Mouse (Mus musculus): ENCODE results near the gene Psenen. TPM values are rescaled to one million over a fixed set of nuclear protein-coding genes. Genes with fewer than 3 reads are reported as not detected.

Psenen gene
- polyA plus RNA-seq, 1 experiment from 2014 or later: 145 TPM

GRCm38 (mm10) chr7:30544327-30544726, 19.1 kb downstream of the Psenen start:
- Histone ChIP-seq H3K27ac (no peak overlapping the region), H3K9me3 (no peaks in the 10 kb centered on the region), H3K4me1 (no peaks in the 10 kb centered on the region), H3K4me2 (no peak overlapping the region), H3K27me3 (no peaks in the 10 kb centered on the region), H3K9ac (no peak overlapping the region), H3K4me3 (replicated peaks) (no peak overlapping the region), H3K36me3 (replicated peaks) (peaks cover 64% of the 10 kb centered on the region)
- no peak for ATAC-seq (ENCODE audit: low FRiP score)
- 95% methylated on average over 2 of the region's 2 CpGs for WGBS

GRCm38 (mm10) chr7:30540572-30540971, 22.9 kb downstream of the Psenen start:
- H3K36me3 ChIP-seq (replicated peaks): peaks cover 49% of the 10 kb centered on the region
- ATAC-seq (ENCODE audit: low FRiP score): no peak
- no peaks in the 10 kb centered on the region for H3K27me3 ChIP-seq
- H3K4me3 ChIP-seq (replicated peaks): no peak overlapping the region
- H3K4me2 ChIP-seq: no peak overlapping the region
- no peaks in the 10 kb centered on the region for H3K9me3 ChIP-seq
- H3K4me1 ChIP-seq: peaks cover 5% of the 10 kb centered on the region
- H3K9ac ChIP-seq: no peak overlapping the region
- no peak overlapping the region for H3K27ac ChIP-seq
- 88% methylated on average over 7 of the region's 7 CpGs for WGBS

DNA sequence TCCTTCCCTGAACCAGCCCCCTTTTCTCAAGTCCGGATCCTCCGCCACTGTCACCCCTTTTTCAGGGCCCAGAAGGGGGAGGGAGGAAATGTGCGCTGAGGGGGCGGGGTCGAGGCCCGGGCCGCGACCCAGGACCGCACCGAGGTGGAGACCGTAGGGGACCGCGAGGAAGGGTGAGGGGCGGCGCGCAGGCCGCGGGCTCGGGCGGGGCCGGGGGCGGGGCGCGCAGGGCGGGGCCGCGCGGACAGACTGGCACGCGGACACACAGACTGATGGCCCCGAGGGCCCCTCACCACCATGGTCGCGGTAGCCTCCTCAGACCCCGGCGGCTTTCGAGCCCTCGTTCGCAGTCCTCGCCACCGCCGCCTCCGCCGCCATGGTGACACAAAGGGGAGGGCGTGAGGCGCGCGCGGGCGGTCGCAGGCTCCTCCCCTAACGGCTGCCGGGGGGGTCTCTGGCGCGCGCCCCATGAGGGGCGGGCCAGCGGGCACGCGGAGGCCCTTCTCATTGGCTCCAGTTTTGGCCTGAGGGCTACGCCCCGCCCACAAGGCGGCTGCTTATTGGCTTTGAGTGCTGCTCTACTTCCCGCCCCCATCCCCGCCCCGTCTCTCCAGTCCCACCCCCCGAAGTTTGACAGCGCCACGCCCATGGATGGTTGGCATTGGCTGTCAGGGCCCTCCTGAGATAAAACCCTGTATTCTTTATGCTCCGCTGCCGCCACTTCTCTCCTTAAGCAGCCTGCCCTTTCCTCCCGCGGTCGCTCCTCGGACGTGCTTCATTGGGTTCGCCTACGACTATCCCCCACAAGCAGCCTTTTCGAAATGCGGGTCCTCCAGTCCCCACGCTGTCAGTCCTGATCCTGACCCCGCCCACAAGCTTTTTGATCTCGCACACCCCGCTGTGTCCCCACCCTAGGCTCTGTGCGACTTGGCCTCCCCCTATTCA, 28.5 kb downstream of the Psenen start, which contains the start of gene Arhgap33:
Gene Arhgap33 (minus strand): TSS at position 428 of the 945 bp plus-strand sequence.
- WGBS: 1% methylated on average over 47 of the region's 84 CpGs

DNA sequence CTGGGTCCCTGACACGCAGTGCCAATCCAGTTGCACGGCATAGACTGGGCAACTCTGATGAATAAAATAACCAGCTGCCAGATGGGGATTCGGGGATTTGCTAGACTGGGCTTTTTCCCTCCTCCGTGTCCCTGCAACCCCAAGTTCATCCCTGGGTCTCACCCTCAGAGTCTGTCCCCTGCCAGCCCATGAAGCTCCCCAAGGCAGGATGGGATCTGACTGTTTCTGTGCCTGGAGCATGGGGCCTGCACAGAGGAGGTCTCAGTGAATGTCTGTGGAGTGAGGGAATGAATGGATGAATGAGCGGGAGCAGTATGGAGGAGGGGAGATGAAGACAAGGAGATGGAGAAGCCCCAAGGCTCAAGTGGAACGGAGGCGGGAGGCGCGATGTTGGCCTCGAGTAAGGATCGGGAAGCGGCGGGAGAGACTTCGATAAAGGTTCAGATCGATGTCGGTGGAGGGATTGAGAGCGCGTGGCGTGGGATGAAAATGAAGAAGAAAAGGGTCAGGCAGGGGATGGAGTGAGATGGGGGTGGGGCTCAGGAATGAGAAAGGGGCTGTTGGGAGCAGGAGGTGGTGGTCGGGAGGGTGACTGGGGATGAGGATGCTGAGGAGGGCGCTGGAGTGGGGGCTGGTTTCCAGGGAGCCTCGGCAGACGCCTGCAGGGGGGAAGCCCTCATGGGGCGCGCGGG, 29.3 kb downstream of the Psenen start:
- H3K36me3 ChIP-seq (replicated peaks): peaks cover 46% of the 10 kb centered on the region
- no peaks in the 10 kb centered on the region for H3K27me3 ChIP-seq
- peak overlapping the region; percentile 87 for H3K27ac ChIP-seq
- no peaks in the 10 kb centered on the region for H3K9me3 ChIP-seq
- H3K4me2 ChIP-seq: peak overlapping the region; percentile 81
- peaks cover 39% of the 10 kb centered on the region for H3K4me1 ChIP-seq
- H3K4me3 ChIP-seq (replicated peaks): peak overlapping the region; percentile 71
- H3K9ac ChIP-seq: peak overlapping the region; percentile 90
- WGBS: 4% methylated on average over 24 of the region's 26 CpGs
- ATAC-seq (ENCODE audit: low FRiP score): peak; percentile 53

More for the DNA sequence above, 28.5 kb downstream of the Psenen start, which contains the start of gene Arhgap33:
- H3K9ac ChIP-seq: peak within 1 kb of the TSS; percentile 90
- H3K9me3 ChIP-seq: no peaks in the 10 kb centered on the region
- H3K27ac ChIP-seq: peak within 1 kb of the TSS; percentile 90
- no peaks in the 10 kb centered on the region for H3K27me3 ChIP-seq
- peak within 1 kb of the TSS; percentile 71 for H3K4me3 ChIP-seq (replicated peaks)
- H3K36me3 ChIP-seq (replicated peaks): peaks cover 46% of the 10 kb centered on the region
- H3K4me1 ChIP-seq: peaks cover 39% of the 10 kb centered on the region
- ATAC-seq (ENCODE audit: low FRiP score): peak; percentile 93
- peak within 1 kb of the TSS; percentile 81 for H3K4me2 ChIP-seq

DNA sequence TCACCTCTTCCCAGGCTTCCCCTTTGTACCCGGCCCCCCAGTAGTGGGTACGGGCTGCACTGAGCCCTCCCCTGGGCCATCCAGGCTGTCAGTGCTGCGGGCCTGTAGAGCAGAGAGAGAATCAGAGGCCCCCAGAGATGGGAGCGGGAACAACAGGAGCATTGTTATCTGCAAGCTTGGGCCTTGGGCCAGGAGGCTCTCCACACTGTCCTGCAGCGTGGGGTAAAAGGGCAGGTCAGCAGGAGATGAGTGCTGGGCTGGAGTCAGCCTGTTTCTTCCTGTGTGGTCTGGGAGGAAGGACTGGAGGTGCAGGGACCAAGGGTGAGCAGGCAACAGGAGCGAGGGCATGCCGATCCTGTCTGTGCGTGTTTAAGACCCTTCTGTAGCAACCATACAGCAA, 30.5 kb downstream of the Psenen start:
- peaks cover 50% of the 10 kb centered on the region for H3K36me3 ChIP-seq (replicated peaks)
- no peak overlapping the region; the same call in 1 of the 2 replicates for H3K27ac ChIP-seq

DNA sequence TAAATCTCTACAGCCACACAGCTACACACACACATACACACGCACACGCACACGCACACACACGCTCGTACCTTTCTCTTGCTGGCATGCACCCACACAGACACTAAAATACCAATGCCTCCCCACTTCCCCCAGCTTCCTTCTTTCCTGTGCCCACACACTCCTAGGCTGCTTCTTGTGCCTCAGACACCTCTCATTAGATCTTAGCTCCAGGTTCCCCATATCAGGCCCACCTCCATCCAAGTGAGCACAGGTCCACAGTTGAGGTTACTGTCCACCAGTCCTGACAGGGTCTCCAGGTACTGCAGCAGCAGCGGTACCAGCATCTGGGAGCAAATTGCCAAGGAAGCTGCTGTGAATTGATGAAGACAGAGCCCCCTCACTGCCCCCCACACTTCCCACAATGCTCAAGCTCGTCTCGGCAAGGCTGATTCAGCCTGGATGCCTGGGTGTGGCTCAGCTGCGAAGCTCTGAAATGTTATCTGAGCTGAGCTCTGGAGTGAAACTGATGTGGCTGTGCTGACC, 32.1 kb downstream of the Psenen start:
- Histone ChIP-seq H3K4me2 (peak overlapping the region; percentile 16; the same call in 1 of the 2 replicates), H3K27ac (no peak overlapping the region), H3K4me3 (replicated peaks) (no peak overlapping the region), H3K36me3 (replicated peaks) (peaks cover 66% of the 10 kb centered on the region), H3K4me1 (peaks cover 45% of the 10 kb centered on the region), H3K9me3 (no peaks in the 10 kb centered on the region), H3K9ac (0 out of 2 replicates have a peak overlapping the region, but pooled peaks have one; percentile 18), H3K27me3 (no peaks in the 10 kb centered on the region)
- WGBS: 83% methylated on average over 9 of the region's 9 CpGs
- no peak for ATAC-seq (ENCODE audit: low FRiP score)

More for the DNA sequence above, 30.5 kb downstream of the Psenen start:
- no peaks in the 10 kb centered on the region for H3K27me3 ChIP-seq
- peak overlapping the region; percentile 81 for H3K4me2 ChIP-seq
- peak overlapping the region; percentile 71 for H3K4me3 ChIP-seq (replicated peaks)
- no peak for ATAC-seq (ENCODE audit: low FRiP score)
- peak overlapping the region; percentile 90 for H3K9ac ChIP-seq
- H3K4me1 ChIP-seq: peaks cover 39% of the 10 kb centered on the region
- WGBS: 13% methylated on average over 8 of the region's 8 CpGs
- H3K9me3 ChIP-seq: no peaks in the 10 kb centered on the region

GRCm38 (mm10) chr7:30526981-30527380, 36.4 kb downstream of the Psenen start:
- Histone ChIP-seq H3K4me2 (no peak overlapping the region), H3K27ac (no peak overlapping the region), H3K27me3 (no peaks in the 10 kb centered on the region), H3K9me3 (no peaks in the 10 kb centered on the region), H3K4me3 (replicated peaks) (no peak overlapping the region), H3K9ac (no peak overlapping the region), H3K36me3 (replicated peaks) (peaks cover 100% of the 10 kb centered on the region), H3K4me1 (peaks cover 20% of the 10 kb centered on the region)
- WGBS: 85% methylated on average over 14 of the region's 14 CpGs
- ATAC-seq (ENCODE audit: low FRiP score): no peak

DNA sequence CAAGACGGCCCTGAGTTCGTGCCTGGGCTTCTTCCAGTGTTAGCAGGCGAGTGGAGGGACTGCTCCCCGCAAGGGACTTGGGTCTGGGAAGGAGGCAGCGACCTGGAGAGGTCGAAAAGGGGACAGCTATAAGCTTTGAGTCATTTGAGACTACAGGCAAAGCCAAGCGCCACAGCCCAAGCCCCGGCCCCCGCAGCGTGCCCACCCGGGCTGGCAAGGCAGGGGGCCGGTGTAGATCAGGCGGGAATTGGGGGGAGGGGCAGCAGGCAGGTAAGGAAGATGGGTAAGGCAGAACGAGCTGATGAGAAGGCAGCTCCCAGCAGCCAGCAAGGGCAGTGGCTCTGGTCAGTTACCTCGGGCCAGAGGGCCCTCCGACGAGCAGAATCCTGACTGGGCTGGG, 37.0 kb downstream of the Psenen start:
- peaks cover 94% of the 10 kb centered on the region for H3K36me3 ChIP-seq (replicated peaks)
- 21% methylated on average over 17 of the region's 17 CpGs for WGBS
- H3K27ac ChIP-seq: no peak overlapping the region
- no peaks in the 10 kb centered on the region for H3K9me3 ChIP-seq
- ATAC-seq (ENCODE audit: low FRiP score): no peak
- peaks cover 16% of the 10 kb centered on the region for H3K4me1 ChIP-seq
- no peak overlapping the region for H3K9ac ChIP-seq
- no peak overlapping the region for H3K4me2 ChIP-seq
- no peak overlapping the region for H3K4me3 ChIP-seq (replicated peaks)
- H3K27me3 ChIP-seq: no peaks in the 10 kb centered on the region

- Histone ChIP-seq H3K4me1 (peaks cover 17% of the 10 kb centered on the region), H3K27ac (no peak overlapping the region)
Observed at GRCm38 (mm10) chr7:30525954-30526353, 37.5 kb downstream of the Psenen start.

DNA sequence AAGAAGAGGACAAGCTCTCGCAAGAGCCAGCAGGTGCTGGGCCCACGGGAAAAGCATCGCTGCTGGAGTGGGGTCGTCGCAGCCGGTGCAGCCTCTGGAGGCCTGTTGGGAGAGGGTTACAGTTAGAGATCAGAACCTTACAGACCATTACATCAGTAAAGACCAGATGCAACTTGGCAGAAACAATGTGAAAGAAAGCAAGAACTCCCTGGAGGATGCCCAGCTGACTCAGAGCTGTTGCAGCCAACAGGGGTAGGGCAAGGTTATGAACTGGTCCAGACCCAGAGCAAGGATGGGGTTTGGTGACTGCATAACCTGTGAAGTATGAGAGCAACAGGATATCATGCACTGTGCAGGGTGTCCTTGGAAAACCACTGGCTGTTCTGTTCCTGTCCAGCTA, 38.9 kb downstream of the Psenen start:
- Histone ChIP-seq H3K27me3 (no peaks in the 10 kb centered on the region), H3K36me3 (replicated peaks) (peaks cover 75% of the 10 kb centered on the region), H3K9me3 (no peaks in the 10 kb centered on the region), H3K4me2 (no peak overlapping the region), H3K4me1 (peaks cover 20% of the 10 kb centered on the region), H3K4me3 (replicated peaks) (no peak overlapping the region), H3K9ac (no peak overlapping the region), H3K27ac (no peak overlapping the region)
- no peak for ATAC-seq (ENCODE audit: low FRiP score)
- WGBS: 85% methylated on average over 6 of the region's 6 CpGs

More at GRCm38 (mm10) chr7:30525954-30526353, 37.5 kb downstream of the Psenen start:
- Histone ChIP-seq H3K9me3 (no peaks in the 10 kb centered on the region), H3K27me3 (no peaks in the 10 kb centered on the region), H3K4me2 (no peak overlapping the region), H3K36me3 (replicated peaks) (peaks cover 90% of the 10 kb centered on the region), H3K4me3 (replicated peaks) (no peak overlapping the region), H3K9ac (no peak overlapping the region)
- no peak; the same call in 1 of the 2 replicates for ATAC-seq (ENCODE audit: low FRiP score)
- 31% methylated on average over 10 of the region's 10 CpGs for WGBS

DNA sequence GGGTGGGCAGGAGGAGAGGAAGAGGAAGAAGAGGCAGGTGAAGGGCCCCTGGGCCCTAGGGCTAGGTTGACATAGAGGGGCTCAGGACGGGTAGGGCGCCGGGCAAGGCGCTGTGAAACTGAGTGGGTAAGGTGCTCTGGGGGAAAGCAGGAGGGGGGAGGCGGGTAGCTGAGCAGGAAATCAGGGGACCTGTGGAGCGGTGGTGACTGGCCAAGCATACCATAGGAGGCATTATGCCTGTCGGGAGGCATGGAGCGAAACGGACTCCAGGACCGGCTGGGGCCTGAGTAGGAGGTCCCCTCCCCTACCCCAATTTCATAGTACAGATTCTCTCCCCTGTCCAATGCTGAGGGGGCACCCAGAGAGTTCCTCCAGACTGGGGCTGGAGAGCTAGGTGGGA, 40.6 kb downstream of the Psenen start:
- Histone ChIP-seq H3K36me3 (replicated peaks) (peaks cover 59% of the 10 kb centered on the region), H3K9ac (no peak overlapping the region), H3K27me3 (no peaks in the 10 kb centered on the region), H3K4me2 (no peak overlapping the region), H3K27ac (no peak overlapping the region), H3K9me3 (no peaks in the 10 kb centered on the region), H3K4me3 (replicated peaks) (no peak overlapping the region), H3K4me1 (peaks cover 20% of the 10 kb centered on the region)
- 85% methylated on average over 10 of the region's 10 CpGs for WGBS
- no peak for ATAC-seq (ENCODE audit: low FRiP score)

- Histone ChIP-seq H3K4me2 (no peak overlapping the region), H3K4me3 (replicated peaks) (no peak overlapping the region), H3K4me1 (peaks cover 9% of the 10 kb centered on the region; the same call in 1 of the 2 replicates), H3K27me3 (no peaks in the 10 kb centered on the region), H3K9ac (no peak overlapping the region), H3K27ac (peak overlapping the region; percentile 42; the same call in 1 of the 2 replicates), H3K36me3 (replicated peaks) (peaks cover 39% of the 10 kb centered on the region), H3K9me3 (no peaks in the 10 kb centered on the region)
- no peak for ATAC-seq (ENCODE audit: low FRiP score)
- 78% methylated on average over 5 of the region's 5 CpGs for WGBS
Observed at GRCm38 (mm10) chr7:30520856-30521255, 42.6 kb downstream of the Psenen start.
